Mouse (Mus musculus) spleen, adult 18-20 months (tissue): ENCODE measurements around the gene March9.

ENCODE experiments used
- DNase-seq, 2 experiments: peaks; one replicate each; pipeline ENCODE4 v3.0.0; 2022; ENCODE audit warnings: mixed read lengths in 2 of 2

The March9 gene

GRCm38 (mm10) chr10:127030336-127031296, 29.4 kb downstream of the March9 start, which contains the start of gene Tsfm:
Gene Tsfm (minus strand): TSS chr10:127030840.
- peak; percentile 83 to 94 for DNase-seq

DNA sequence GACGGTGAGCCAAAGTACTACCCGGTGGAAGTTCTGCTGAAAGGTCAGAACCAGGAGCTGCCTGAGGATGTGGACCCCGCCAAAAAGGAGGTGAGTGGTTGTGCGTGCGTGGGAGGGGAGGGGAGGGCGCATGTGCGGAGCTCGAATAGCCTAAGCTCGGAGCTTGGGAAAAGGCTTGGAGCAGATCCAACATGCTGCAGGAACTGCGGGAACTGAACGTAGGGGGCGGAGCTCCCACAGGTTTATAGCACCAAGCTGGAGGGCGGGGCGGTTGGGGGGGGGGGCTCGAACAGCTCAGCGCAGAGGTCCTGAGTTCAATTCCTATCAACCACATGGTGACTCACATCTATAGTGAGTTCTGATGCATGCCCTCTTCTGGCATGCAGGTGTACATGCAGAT, 41.6 kb downstream of the March9 start:
- DNase-seq, result no peak

DNA sequence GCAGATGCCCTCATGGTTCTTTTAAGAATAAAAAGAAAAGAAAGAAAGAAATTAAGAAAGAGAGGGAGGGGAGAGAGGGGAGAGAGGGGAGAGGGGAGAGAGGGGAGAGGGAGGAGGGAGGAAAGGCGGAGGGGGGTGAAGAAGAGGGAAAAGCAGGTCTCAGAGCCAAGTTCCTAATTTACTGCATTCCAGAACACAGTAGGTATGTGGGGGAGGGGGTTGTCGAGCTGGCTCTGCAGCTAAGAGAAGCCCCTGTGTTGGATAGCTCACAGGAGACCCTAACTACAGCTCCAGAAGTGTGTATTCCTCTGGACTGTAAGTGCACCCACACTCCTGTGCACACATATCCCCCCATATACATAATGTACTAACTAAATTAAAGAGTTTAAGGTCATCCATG, 42.9 kb downstream of the March9 start:
- DNase-seq, result no peak

DNA sequence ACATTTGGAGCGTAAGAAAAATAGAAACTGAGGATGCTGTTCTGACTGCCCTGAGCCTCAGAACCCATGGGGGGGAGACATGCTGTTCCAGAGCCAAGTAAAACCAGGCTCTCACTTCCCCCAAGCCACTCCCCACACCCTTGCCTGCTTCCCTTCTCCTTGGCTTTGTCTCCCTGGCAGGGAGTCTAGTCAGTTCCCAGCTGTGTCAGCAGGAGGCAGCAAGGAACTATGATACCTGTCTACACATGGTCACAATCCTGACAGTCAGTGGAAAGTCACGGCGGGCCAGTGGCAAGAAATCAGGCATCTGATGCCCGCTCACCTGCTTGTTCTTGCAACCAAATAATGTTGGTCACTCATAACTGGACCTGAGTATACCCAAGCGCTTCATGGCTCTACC, 43.5 kb downstream of the March9 start:
- DNase-seq, result no peak
